Mouse (Mus musculus): Measurements from ENCODE around the gene Tec. TPM values are rescaled to one million over a fixed set of nuclear protein-coding genes. Genes with fewer than 3 reads are reported as not detected.

Gene Tec
- polyA plus RNA-seq, 1 experiment from 2014 or later: 9.5 TPM

GRCm38 (mm10) chr5:72902876-72903516, 34.7 kb upstream of the Tec start:
- no peak for DNase-seq (ENCODE audit: low spot score)
- TF ChIP-seq EP300 (optimal IDR thresholded peaks at IDR 0.05): no peak
- no peak for TF ChIP-seq CTCF (IDR thresholded peaks at IDR 0.05; ENCODE audit: low read depth)
- no peaks in the 10 kb centered on the region for H3K9me3 ChIP-seq (ENCODE audit: control insufficient read depth, low read length)
- no peaks in the 10 kb centered on the region for H3K36me3 ChIP-seq (ENCODE audit: control insufficient read depth, insufficient read depth, low read length)
- 63% methylated on average over 3 of the region's 3 CpGs for WGBS
- no peaks in the 10 kb centered on the region for H3K27me3 ChIP-seq (ENCODE audit: control insufficient read depth, insufficient read depth, low read length)
- no peak overlapping the region for H3K4me2 ChIP-seq (replicated peaks; ENCODE audit: low read depth)
- no peak overlapping the region for H3K27ac ChIP-seq (replicated peaks)
- no peaks in the 10 kb centered on the region for H3K4me1 ChIP-seq (replicated peaks; ENCODE audit: control insufficient read depth, insufficient read depth)
- H3K9ac ChIP-seq (ENCODE audit: low read length): no peak overlapping the region
- ATAC-seq (ENCODE audit: low FRiP score, low TSS enrichment): no peak
- H3K4me3 ChIP-seq (ENCODE audit: low read depth, low read length): no peak overlapping the region

- ATAC-seq (ENCODE audit: low FRiP score, low TSS enrichment): no peak
- 71% methylated on average over 3 of the region's 3 CpGs for WGBS
- no peak for DNase-seq (ENCODE audit: low spot score)
- Histone ChIP-seq H3K4me1 (replicated peaks; ENCODE audit: control insufficient read depth, insufficient read depth) (no peaks in the 10 kb centered on the region), H3K4me2 (replicated peaks; ENCODE audit: low read depth) (no peak overlapping the region), H3K27me3 (ENCODE audit: control insufficient read depth, insufficient read depth, low read length) (no peaks in the 10 kb centered on the region), H3K4me3 (ENCODE audit: low read depth, low read length) (no peak overlapping the region), H3K9ac (ENCODE audit: low read length) (no peak overlapping the region), H3K9me3 (ENCODE audit: control insufficient read depth, low read length) (no peaks in the 10 kb centered on the region), H3K36me3 (ENCODE audit: control insufficient read depth, insufficient read depth, low read length) (no peaks in the 10 kb centered on the region), H3K27ac (replicated peaks) (no peak overlapping the region)
- no peak for TF ChIP-seq EP300 (optimal IDR thresholded peaks at IDR 0.05)
- TF ChIP-seq CTCF (IDR thresholded peaks at IDR 0.05; ENCODE audit: low read depth): no peak
Measured at GRCm38 (mm10) chr5:72902312-72902711, 34.0 kb upstream of the Tec start.

- no peaks in the 10 kb centered on the region for H3K9me3 ChIP-seq (ENCODE audit: control insufficient read depth, low read length)
- no peaks in the 10 kb centered on the region for H3K36me3 ChIP-seq (ENCODE audit: control insufficient read depth, insufficient read depth, low read length)
- ATAC-seq (ENCODE audit: low FRiP score, low TSS enrichment) (no peak), DNase-seq (ENCODE audit: low spot score) (no peak)
- no peaks in the 10 kb centered on the region for H3K4me1 ChIP-seq (replicated peaks; ENCODE audit: control insufficient read depth, insufficient read depth)
- no peak overlapping the region for H3K27ac ChIP-seq (replicated peaks)
- TF ChIP-seq CTCF (IDR thresholded peaks at IDR 0.05; ENCODE audit: low read depth) (no peak), EP300 (optimal IDR thresholded peaks at IDR 0.05) (no peak)
- H3K4me2 ChIP-seq (replicated peaks; ENCODE audit: low read depth): no peak overlapping the region
- no peak overlapping the region for H3K9ac ChIP-seq (ENCODE audit: low read length)
- WGBS: 86% methylated on average over 4 of the region's 4 CpGs
- no peak overlapping the region for H3K4me3 ChIP-seq (ENCODE audit: low read depth, low read length)
- no peaks in the 10 kb centered on the region for H3K27me3 ChIP-seq (ENCODE audit: control insufficient read depth, insufficient read depth, low read length)
Measured at GRCm38 (mm10) chr5:72901866-72902265, 33.6 kb upstream of the Tec start.

GRCm38 (mm10) chr5:72899255-72899654, 31.0 kb upstream of the Tec start:
- Histone ChIP-seq H3K36me3 (ENCODE audit: control insufficient read depth, insufficient read depth, low read length) (no peaks in the 10 kb centered on the region), H3K27ac (replicated peaks) (no peak overlapping the region), H3K4me2 (replicated peaks; ENCODE audit: low read depth) (no peak overlapping the region), H3K27me3 (ENCODE audit: control insufficient read depth, insufficient read depth, low read length) (no peaks in the 10 kb centered on the region), H3K4me3 (ENCODE audit: low read depth, low read length) (no peak overlapping the region), H3K4me1 (replicated peaks; ENCODE audit: control insufficient read depth, insufficient read depth) (no peaks in the 10 kb centered on the region), H3K9ac (ENCODE audit: low read length) (no peak overlapping the region), H3K9me3 (ENCODE audit: control insufficient read depth, low read length) (no peaks in the 10 kb centered on the region)
- DNase-seq (ENCODE audit: low spot score): no peak
- no peak for ATAC-seq (ENCODE audit: low FRiP score, low TSS enrichment)
- TF ChIP-seq EP300 (optimal IDR thresholded peaks at IDR 0.05) (no peak), CTCF (IDR thresholded peaks at IDR 0.05; ENCODE audit: low read depth) (no peak)
- 77% methylated on average over 8 of the region's 8 CpGs for WGBS

- Histone ChIP-seq H3K4me1 (replicated peaks; ENCODE audit: control insufficient read depth, insufficient read depth) (no peaks in the 10 kb centered on the region), H3K4me2 (replicated peaks; ENCODE audit: low read depth) (no peak overlapping the region), H3K9ac (ENCODE audit: low read length) (no peak overlapping the region), H3K36me3 (ENCODE audit: control insufficient read depth, insufficient read depth, low read length) (no peaks in the 10 kb centered on the region), H3K27me3 (ENCODE audit: control insufficient read depth, insufficient read depth, low read length) (no peaks in the 10 kb centered on the region), H3K9me3 (ENCODE audit: control insufficient read depth, low read length) (no peaks in the 10 kb centered on the region), H3K27ac (replicated peaks) (no peak overlapping the region), H3K4me3 (ENCODE audit: low read depth, low read length) (no peak overlapping the region)
- DNase-seq (ENCODE audit: low spot score) (no peak), ATAC-seq (ENCODE audit: low FRiP score, low TSS enrichment) (no peak)
- no peak for TF ChIP-seq CTCF (IDR thresholded peaks at IDR 0.05; ENCODE audit: low read depth)
- TF ChIP-seq EP300 (optimal IDR thresholded peaks at IDR 0.05): no peak
- WGBS: 55% methylated on average over 6 of the region's 6 CpGs
Measured at GRCm38 (mm10) chr5:72897998-72898397, 29.7 kb upstream of the Tec start.

- DNase-seq (ENCODE audit: low spot score) (no peak), ATAC-seq (ENCODE audit: low FRiP score, low TSS enrichment) (no peak)
- Histone ChIP-seq H3K36me3 (ENCODE audit: control insufficient read depth, insufficient read depth, low read length) (no peaks in the 10 kb centered on the region), H3K9me3 (ENCODE audit: control insufficient read depth, low read length) (no peaks in the 10 kb centered on the region), H3K27ac (replicated peaks) (no peak overlapping the region), H3K4me3 (ENCODE audit: low read depth, low read length) (no peak overlapping the region), H3K9ac (ENCODE audit: low read length) (no peak overlapping the region), H3K4me1 (replicated peaks; ENCODE audit: control insufficient read depth, insufficient read depth) (no peaks in the 10 kb centered on the region), H3K27me3 (ENCODE audit: control insufficient read depth, insufficient read depth, low read length) (no peaks in the 10 kb centered on the region), H3K4me2 (replicated peaks; ENCODE audit: low read depth) (no peak overlapping the region)
- TF ChIP-seq CTCF (IDR thresholded peaks at IDR 0.05; ENCODE audit: low read depth) (no peak), EP300 (optimal IDR thresholded peaks at IDR 0.05) (no peak)
- WGBS: 65% methylated on average over 18 of the region's 18 CpGs
Measured at GRCm38 (mm10) chr5:72896478-72897279, 28.4 kb upstream of the Tec start.

Measured in stomach, postnatal 0 days (tissue).